Mouse (Mus musculus) adrenal gland, adult 8-10 months (tissue): ENCODE data around the gene Dnah14. TPM values are rescaled to one million over a fixed set of nuclear protein-coding genes. Genes with fewer than 3 reads are reported as not detected.

Experiments
- DNase-seq: peaks from one replicate; pipeline ENCODE4 v3.0.0; 2022
- total RNA-seq, 4 experiments: library from RNA; stranded (reverse); gene quantifications; 2 replicates each; pipeline ENCODE4 v1.2.4; 2022

The Dnah14 gene
- total RNA-seq: under 1 TPM in 3 of 4 experiments, not detected in 1; 0.03 to 0.14 (median 0.03) TPM

DNA sequence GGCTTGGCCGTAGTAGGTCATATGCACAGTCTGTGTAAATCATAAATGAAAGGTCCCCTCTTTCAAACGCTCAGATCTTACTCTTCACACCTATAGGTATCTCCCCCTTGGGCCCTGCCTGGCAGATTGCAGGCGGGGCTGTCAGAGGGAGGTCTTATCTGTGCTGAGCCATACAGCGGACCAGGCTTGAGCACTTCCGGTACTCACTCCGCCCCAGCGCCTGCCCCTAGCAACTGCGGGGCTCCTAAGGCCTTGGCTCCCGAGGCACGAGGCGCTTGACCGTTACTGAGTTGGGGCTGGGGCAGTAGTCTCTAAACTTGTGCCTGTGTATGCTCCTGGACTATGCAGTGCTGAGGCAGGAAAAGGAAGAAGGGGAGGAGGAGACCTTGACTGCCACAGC, at the start of gene Dnah14:
TSS of gene Dnah14 (plus strand) at position 238 of the 400 bp plus-strand sequence.
- DNase-seq: no peak

DNA sequence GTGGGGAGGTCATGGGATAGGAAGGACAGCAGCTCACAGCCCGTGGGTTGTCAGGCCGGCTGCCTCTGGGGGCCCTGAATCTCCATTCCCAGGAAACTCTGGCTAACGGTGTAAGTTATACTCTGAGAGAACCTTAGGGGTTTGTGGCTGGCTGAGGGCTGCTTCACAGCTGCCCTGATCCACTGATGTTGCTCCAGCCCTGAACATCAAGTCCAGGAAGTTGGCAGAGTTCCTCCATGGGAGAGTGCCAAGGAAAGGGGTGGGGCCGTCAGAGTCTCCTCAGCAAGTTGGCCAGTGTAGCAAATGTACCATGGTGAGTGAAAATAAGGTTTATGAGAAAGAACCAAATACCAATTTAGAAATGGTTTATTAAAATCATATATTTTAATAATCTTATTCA, 47.0 kb upstream of the Dnah14 start:
- DNase-seq: peak; percentile 76

DNA sequence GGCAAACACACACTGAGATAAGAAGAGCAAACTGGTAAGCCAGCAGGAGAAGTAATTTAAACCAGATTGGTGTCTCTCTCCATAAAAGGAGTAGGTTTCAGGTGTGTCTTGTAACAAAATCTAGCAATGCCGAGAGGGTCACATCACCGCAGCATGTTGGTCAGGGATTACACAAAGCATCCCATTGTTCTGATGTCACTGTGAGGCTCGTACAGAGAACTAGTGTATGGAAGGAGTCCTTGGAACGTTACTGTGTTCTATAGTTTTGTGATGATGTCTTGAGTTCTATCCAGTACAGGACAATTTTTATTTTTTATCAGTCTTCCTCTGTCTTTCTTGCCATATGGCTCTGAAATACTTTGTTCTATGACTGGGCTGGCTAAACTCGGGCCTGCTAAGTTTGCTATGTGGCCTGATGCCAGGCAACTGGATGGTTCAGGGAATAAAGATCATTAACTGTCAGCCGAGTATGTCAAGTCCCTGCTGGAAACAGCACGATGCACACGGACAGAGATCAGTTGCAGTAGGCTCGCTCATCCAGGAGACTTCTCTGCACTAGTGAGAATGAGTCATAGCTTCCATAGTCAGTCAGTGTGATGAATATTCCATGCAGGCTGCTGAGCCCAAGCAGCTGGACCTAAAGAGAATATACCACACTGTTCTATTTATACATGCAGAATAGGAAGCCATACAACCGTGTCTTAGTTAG, 41.0 kb upstream of the Dnah14 start:
- DNase-seq: peak; percentile 53

DNA sequence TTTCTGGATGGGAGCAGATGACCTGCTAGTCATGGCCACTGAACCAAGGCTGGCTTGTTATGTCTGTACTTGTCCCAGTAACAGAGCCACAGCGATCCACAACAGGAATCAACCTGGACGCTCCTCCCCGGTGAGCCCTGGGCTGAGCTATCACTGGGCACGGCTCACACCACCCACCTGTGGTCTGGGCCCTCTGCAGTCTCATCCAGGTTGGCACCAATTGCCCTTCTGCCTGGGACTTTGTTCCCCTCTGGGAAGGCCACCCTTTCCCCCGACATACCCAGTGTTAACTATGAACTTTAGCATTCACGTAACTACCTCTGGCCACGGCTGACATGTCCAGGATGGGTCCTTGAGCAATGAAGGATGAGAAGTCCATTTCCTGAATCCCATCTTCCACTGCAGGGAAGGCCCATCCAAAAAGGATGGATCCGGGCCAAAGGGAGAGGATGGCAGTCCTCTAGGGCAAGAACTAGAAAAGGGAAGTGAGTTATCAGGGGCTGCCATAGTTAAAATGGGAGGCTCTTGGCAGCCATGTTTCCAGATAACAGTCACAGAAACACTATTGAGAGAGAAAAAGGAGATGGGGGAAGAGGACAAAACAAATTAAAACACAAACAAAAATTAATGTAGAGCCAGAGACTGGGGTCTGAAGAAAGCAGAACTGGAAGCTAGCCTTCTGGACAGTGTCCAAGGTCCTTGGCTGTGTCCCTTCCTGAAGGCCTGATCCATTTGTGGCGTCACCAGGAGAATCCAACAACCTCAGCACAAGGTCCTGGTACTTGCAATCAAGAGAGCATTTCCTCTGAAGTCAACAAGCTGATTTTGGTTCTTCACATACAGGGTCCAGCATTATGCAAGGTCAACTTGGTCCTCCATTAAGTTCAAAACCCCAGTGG, 38.5 kb upstream of the Dnah14 start:
- DNase-seq: no peak

DNA sequence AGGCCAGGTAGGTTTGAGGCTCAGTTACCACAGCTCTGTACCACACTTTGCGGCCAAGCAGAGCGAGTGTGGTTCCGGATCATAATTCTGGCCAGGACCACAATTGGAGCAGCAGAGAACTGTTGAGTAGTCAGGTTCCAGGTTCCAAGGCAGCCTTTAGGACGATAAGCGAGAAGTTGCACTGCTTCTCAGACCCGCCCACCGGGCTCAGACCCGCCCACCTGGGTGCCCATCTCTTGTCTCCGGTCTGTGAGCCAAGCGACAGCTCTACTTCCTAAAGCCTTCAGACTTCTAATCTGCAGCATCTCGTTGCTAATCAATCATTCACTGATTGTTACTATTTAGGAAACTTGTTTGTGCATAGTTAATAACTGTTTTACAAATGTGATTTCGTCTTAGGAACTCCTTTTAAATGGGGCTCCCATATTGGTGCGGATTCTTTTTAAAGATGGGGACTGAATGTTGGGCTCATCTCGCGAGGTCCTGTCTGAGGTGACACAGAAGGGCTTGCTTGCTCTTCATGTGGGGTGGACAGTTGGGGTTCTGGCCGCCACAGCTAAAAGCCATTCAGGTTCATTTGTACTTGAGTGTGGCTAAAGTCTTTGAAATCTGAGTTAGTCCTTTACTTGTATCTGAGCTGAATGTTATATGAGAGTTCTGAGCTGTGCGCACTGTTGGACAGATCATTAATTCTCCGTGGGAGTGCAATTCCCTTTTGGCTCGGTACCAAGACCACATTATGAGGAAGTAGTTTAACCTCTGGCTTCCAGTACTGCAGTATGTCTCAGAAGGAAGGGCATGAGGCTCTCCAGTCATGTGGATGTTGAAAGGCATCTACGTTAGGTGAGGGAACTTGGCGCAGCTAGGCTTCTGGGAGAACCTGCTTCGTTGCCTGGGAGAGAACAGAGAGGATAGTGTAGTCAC, 36.3 kb upstream of the Dnah14 start:
- no peak for DNase-seq

DNA sequence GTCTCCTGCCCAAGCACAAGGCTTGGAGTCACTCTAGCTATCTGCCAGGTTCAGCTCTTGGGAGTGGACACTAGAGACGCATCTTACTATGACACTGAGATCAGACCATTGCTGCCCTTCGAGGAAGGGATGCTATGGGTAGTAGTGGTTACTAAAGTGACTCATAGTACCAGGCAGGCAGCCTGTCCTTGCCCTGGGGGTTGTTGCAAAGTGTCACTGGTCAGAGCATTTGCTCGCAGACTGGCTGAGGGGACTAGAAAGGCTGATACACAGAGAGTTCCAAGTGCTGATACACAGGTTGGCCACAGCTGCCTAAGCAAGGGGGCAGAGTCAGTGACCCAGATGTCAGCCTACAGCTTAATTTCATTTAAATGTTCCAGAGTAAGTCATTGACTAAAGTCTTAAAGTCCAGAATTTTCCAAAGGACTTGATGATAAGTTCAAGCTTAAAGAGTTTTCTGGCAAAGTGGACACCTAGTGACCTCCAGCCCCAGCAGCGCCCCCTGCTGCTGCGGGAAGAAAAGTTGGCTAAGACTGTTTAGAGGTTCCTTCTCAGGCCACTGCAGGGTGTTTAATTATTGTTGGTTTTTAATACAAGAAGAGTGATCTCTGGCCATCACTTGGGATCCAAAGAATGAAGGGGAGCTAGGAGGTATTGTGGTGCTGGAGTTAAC, 32.5 kb upstream of the Dnah14 start:
- no peak for DNase-seq

DNA sequence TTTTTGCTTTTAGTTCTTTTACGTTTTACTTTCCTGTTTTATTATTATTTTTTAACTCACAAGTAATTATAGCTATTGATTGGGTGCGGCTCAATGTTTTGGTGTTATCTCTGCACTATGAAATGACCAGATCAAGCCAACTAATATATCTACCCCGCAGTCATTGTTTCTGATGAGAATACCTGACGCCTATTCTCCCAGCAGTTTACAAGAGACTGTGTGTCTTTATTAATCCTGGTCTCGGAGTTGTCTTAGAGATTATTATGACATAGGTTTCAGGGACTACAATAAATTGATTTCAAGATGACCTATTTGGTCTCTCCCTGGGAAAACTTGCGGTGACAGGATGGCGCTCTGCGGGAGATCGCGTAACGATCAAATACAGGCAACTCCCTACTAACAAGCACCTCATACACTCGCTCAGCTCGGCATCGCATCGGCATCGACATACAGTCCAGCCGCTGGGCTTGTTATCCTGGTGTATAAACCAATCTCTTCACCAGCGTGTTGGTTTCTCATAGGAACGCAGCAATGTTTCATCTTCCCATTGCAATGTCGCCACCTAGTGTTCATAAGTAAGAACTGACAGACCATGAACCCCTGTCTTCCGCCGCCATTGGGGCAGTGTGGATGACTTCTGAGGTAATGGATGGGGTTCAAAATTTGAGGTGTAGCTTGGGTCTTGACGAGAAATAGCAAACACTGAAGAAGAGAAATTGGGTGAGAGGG, 31.2 kb upstream of the Dnah14 start:
- DNase-seq: no peak

DNA sequence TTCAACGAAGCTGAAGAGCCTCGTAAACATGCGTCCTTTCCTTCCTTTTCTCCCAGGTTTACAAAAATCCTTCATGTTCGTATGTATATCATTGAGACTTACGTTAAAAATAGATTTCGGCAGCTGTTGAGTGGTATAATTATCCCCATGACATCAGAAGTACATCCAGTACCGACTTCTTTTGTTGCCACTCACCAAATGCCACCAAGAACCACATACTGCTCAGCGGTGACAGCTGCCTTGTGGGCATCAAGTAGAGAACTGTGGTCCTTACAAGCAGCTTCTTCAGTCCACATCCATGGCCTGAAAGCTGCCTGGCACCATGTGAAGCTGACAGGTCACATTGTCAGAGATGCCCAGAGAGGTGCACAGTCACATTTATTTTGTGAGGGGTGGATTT, 26.4 kb upstream of the Dnah14 start:
- no peak for DNase-seq

DNA sequence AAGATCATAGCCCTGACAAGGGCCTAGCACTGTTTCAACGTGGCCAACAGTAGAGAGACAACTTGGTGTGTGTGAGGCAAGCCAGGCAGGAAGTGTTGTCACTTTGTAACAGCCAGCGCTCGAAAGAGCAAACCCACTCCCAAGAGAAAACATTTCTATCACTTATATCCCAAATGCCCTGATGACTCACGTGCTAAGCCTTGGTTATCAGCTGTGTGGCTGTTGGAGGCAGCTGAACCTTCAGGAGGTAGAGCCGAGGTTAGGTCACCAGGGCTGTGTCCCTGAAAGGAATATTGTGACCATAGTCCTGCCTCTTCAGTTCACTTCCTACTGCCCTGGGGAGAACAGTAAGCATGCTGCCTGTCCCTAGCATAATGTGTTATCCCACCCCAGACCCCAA, 25.5 kb upstream of the Dnah14 start:
- DNase-seq: no peak

DNA sequence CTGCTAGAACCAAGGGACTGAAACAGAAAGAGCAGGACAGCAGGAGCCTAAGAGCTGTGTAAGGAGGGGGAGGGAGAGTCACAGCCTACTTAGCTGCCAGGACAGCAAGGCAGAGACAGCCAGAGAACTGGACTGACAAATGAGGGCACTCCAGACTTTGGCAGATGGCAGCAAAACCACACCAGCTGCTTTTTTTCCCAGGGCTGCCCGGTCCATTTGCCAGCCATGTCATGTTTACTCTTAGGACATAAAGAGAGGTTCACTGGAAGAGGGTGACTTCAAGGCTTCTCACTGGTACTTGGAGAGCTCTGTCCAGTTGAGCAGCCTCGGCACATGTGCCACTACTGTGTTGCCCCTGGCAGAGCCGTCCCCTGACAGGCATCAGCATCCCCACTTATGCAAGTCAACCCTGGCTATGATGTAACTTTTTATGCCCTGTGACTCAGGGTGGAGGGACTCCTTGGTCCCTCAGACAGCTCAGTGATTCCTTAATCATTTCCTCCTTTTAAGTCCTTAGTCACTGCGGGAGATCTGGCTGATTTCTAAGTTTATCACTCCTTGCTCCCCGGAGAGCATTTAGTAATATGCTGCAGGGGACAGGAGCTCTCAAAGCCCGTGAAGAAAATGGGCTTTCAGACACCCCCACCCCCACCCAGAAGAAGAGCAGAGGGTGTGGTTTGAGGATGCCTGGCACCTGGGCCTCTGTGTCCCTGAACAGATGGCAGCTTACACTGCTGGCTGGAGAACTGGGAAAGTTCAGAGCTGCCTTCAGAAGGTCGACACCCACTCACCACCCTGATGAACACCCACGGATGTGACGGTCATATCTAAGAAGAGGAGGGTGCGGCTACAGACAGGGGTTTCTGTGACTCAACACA, 23.6 kb upstream of the Dnah14 start:
- no peak for DNase-seq

DNA sequence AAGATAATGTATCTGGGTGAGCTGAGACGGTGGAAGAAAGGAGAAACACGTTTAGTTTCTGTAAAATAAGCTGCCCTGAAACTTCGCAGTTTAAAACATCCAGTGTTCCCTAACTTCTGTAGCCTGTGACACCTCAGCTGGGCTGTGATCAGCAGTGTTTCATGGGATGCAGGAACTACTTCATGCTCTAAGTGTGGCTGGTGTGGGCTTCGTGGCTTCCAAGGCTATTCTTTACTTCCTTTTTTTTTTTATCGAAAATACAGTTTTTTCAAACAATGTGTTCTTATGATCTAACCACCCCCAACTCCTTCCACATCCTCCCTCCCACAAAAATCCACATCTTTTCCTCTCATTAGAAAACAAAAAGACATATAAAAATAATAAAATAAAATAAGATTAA, 20.9 kb upstream of the Dnah14 start:
- no peak for DNase-seq

DNA sequence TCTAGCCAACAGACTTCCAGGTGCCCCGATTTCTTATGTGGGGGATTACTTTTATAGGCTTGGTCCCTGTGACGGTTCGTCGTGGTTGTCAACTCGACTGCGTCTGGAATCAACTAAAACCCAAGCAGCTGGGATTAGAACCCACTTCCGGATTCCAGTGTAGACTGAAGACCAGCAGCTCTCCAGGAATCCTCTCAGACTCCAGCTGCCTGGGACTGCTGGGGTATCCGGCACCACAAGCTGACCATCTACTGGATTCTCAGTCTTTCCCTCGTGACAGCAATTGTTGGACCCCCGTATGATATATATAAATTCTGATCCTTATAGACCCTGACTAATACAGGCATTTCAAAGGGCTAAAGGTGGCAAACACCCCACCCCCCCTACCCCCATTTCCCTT, 16.7 kb upstream of the Dnah14 start:
- no peak for DNase-seq

DNA sequence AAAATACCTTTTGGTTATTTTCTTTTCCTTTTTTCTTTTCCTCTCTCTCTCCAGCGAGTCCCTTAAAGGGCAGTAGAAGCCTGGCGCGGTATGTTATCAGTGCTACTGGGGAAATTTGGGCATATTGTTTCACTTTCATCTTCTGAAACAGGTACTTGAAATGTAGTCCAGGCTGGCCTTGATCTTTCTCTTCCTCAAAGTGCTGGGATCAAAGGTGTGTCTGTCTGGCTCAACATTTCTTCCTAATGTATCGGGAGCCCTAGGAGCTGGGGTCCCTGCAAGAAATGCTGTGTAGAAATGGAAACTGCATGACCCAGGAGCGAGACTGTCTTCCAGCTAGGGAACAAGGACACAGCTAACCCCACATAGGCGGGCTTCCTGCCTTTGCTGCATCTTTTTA, 16.0 kb upstream of the Dnah14 start:
- no peak for DNase-seq

DNA sequence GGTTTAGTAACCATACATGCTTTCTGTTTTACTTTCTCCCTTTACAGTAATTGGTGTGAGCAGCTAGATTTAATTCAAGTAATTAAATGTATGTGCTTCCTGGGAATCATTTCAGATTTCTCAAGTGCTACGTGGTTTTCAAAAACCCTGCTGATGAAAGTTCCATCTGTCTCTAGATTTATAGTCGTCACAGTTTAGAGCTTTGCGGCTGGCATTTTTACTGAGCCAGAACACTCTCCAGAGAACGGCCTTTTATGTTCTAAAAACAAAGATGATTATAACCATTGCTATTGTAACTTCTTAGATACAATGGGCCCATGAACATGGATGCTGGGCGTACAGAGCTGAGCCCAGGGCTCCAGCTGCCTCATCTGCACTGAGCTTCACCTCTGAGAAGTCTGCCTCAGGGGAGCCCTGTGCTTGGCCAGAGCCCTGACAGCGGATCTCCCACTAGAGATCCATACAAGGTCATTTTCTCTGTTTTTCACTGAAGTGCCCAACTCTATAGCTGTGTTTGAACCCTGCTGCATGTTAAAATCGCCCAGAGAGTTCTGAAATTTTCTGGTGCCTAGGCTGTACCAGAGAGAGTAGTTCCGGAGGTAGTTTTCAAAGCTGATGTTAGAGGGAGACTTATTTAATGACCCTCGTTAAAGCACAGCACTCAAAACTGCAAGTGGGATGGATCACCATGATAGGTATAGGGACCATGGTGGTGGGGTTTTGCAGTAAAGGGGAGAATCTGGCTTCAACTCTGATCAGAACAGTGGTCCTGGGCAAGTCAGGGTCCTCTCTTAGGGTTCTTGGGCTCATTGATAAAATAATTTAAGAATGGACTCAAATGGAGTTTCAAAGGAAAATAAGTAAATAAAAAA, 15.2 kb upstream of the Dnah14 start:
- DNase-seq: no peak

DNA sequence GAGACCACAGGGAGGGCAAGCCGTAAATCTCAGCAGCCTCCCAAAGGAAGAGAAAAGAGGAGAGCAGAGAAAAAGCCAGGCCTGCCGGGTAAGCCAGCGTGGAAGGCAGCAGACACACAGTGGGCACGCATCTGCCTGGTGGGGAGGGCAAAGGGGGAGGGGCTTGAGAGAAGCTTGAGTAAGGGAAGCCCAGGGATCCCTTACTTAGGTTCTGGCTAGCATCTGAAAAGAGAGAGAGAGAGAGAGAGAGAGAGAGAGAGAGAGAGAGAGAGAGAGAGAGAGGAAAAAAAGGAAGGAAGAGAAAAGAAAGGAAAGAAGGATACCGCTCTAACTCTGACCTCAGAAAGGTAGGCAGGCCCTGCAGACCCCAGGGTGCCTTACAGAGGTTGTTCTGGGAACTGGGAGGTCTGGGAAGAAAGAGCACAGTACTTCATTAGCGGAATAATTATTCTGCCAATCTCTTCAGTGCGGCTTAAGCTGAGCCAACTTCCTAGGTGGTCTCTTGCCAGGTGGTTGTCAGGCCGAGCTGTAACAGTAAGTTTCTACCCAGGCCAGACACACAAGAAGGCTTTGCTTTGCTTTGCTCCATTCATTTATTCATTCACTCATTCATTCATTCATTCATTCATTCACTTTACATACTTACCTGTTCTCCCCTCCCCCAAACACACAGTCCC, 14.5 kb upstream of the Dnah14 start:
- no peak for DNase-seq

DNA sequence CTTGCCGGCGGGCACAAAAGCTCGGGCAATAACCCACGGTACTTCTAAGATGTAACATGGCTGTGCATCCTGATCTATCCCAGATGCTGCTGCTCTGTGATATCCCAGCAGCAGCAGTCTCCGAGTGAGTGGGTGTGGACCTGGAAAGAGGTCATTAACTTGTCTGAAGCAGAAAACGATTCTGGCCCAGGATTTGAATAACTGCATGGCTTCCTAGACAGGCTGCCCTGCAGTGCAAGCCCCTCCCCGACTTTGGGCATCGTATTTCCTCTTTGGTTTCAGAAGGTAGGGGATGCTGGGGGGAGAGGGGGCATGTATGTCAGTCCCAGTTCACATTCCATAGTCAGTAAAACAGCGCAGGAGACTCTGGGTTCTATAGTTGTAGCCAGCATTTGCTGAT, 6.9 kb upstream of the Dnah14 start:
- no peak for DNase-seq

DNA sequence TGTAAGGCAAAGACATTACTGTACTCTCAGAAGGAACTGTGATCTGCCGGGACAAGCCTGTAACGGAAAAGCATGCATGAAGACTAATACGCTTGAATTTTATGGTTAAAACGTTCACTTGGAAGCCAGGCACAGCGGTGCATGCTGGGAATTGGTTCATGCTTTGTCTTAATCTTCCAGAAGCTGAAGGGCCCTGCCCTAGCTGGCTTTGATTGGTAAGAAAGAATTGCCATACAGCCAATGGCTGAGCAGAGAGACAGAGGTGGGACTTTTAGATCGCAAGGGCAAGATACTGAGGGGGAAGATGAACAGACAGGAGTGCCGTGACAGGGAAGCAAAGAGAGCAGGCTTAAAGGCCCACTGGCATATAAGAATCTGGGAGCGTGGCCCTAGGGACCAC, 6.8 kb downstream of the Dnah14 start:
- no peak for DNase-seq

DNA sequence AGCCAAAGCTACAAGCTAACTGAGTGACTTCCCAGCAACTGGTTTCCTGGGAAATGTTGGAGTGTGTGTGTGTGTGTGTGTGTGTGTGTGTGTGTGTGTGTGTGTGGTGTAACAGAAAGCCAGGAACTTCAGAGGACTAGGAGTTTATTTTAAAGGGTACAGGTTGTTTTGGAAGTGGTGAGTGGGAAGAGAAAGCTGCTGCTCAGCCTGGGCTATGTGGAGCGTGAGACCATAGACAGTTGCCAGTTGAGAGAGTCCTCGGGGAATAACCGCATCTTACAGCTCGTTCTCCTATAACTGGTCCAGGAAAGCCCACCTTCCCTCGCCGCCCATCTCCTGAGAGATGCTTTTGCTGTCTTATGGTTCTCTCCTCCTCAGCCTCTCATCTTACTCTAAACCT, 12.8 kb downstream of the Dnah14 start:
- DNase-seq: no peak

DNA sequence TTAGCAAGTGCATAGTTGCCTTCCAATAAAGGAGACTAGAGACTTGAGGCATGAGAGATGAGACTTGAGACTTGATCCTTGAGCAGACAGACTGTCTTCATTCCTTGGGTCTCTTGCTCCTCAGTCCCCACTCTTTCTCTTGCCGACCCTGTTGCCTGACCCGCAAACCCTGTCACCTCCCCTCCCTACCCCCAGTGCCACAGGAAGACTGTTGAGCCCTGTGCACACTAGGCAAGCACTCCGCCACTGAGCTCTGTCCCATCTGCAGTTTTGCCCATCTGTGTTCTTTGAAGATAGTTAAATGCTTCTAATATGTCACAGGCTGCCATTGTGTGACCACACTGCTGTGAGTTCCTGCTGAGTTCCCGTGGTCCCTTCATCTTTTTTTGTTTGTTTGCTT, 23.0 kb downstream of the Dnah14 start:
- DNase-seq: no peak
